Mouse (Mus musculus) liver, postnatal 0 days (tissue): ENCODE measurements around the gene Dock6.

Experiments used
- CTCF ChIP-seq: sonication (generic); IDR thresholded peaks from 2 replicates; pipeline ENCODE4 v1.5.1; 2016; ENCODE audit warnings: antibody characterized with exemption, low read depth
- EP300 ChIP-seq: IDR thresholded peaks from 2 replicates; pipeline ENCODE4 v1.6.1; 2016; ENCODE audit warnings: antibody characterized with exemption, low read depth, mild to moderate bottlenecking

DNA sequence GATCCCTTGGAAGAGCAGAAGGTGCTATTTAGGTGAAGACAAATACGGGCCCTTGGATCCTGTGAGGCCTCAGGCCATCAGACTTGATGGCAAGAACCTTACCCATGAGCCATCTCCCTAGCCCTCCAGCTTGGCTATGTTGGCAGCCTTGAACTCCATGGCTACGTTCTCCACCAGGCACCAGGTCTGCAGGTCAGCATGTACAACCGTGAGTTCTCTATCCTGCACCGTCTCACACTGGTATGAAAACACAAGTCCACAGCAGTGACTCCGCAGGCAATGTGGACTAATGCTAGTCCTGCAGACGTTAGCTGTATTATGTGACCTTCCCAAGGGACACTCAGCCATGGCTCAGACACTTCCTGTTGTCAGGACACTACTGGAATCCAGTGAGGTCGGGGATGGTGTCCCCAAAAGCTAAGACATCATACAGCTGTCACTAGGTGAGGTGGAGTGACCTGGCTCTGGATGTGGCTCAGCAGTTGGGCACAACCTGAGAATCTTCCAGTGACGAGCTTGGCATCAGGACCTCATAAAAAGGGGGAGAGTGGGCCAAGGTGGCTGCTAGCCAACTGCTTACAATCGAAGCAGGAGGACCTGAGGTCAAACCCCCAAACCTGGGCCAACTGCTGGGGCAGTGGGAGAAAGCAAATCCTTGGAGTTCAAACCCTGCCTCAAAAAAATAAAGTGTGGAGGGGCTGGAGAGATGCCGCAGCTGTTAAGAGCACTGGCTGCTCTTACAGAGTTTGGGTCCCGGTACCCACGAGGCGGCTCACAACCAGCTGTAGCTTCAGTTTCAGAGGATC is 97.7 kb downstream of the Dock6 start:
- TF ChIP-seq CTCF (no peak), EP300 (no peak)
